Mouse (Mus musculus) CH12.LX (cell line): ENCODE data around the gene Rpl18. TPM values are rescaled to one million over a fixed set of nuclear protein-coding genes. Genes with fewer than 3 reads are reported as not detected.

Experiments
- DNase-seq: peaks from one replicate; pipeline ENCODE4 v3.0.0-alpha.2; 2013; ENCODE audit errors: extremely low read depth
- H3K27ac ChIP-seq: 2 replicates; pipeline ENCODE4 v1.5.1; 2012; ENCODE audit warnings: low read depth, mild to moderate bottlenecking, control low read depth, moderate library complexity; ENCODE audit not compliant: insufficient read depth
- H3K27me3 ChIP-seq: replicated peaks from 2 replicates; pipeline ENCODE3; 2012; ENCODE audit warnings: inconsistent platforms
- H3K36me3 ChIP-seq, 2 experiments: replicated peaks in 1 of 2; 2 replicates each; pipeline versions ENCODE3 to v1.6.1; 2012; ENCODE audit warnings: inconsistent platforms in 1 of 2, low read length in 1 of 2, mild to moderate bottlenecking in 1 of 2, mixed read lengths in 1 of 2, moderate library complexity in 1 of 2; ENCODE audit not compliant: control insufficient read depth in 1 of 2, insufficient read depth in 1 of 2
- H3K4me1 ChIP-seq, 2 experiments: 2 replicates each; pipeline ENCODE4 v1.6.1; 2012; ENCODE audit warnings: inconsistent platforms in 1 of 2, moderate library complexity in 1 of 2; ENCODE audit not compliant: insufficient read depth in 2 of 2, control insufficient read depth in 1 of 2
- H3K4me2 ChIP-seq: 2 replicates; pipeline ENCODE4 v1.6.1; 2012; ENCODE audit warnings: low read depth, mild to moderate bottlenecking, control low read depth; ENCODE audit not compliant: poor library complexity, insufficient read depth, severe bottlenecking
- H3K4me3 ChIP-seq, 3 experiments: fragments of 150-350 bp in 1 of 3; sonication (generic) in 1 of 3; replicated peaks in 1 of 3; 2 replicates each; pipeline versions ENCODE3 to v1.5.1; 2011 to 2012; ENCODE audit warnings: low read depth in 2 of 3, low read length in 2 of 3, mild to moderate bottlenecking in 2 of 3, moderate library complexity in 2 of 3, control low read depth in 1 of 3, improper control_type of control experiment in 1 of 3, inconsistent platforms in 1 of 3, mixed read lengths in 1 of 3; ENCODE audit not compliant: poor library complexity in 1 of 3
- H3K79me2 ChIP-seq: replicated peaks from 2 replicates; pipeline ENCODE4 v1.6.1; 2012; ENCODE audit warnings: mild to moderate bottlenecking, moderate library complexity; ENCODE audit not compliant: control insufficient read depth, poor library complexity, insufficient read depth, severe bottlenecking; ENCODE audit errors: extremely low read depth
- H3K9ac ChIP-seq: 2 replicates; pipeline ENCODE4 v1.6.1; 2012; ENCODE audit warnings: low read depth, mild to moderate bottlenecking, control low read depth, moderate library complexity; ENCODE audit not compliant: insufficient read depth
- H3K9me3 ChIP-seq: replicated peaks from 2 replicates; pipeline ENCODE3; 2012; ENCODE audit warnings: low read length, inconsistent platforms, mixed read lengths
- BHLHE40 ChIP-seq: IDR thresholded peaks from 2 replicates; pipeline ENCODE4 v1.6.1; 2011; ENCODE audit warnings: mild to moderate bottlenecking, low read depth, low read length, improper control_type of control experiment
- CHD1 ChIP-seq: IDR thresholded peaks from 2 replicates; pipeline ENCODE4 v1.6.1; 2012; ENCODE audit warnings: low read depth, low read length, improper control_type of control experiment, inconsistent platforms
- CTCF ChIP-seq, 2 experiments: IDR thresholded peaks in 1 of 2; conservative IDR thresholded peaks in 1 of 2; 2 replicates each; pipeline ENCODE4 v1.5.1; 2011 to 2012; ENCODE audit warnings: low read depth in 2 of 2, low read length in 2 of 2, improper control_type of control experiment in 1 of 2, inconsistent platforms in 1 of 2, mild to moderate bottlenecking in 1 of 2, moderate library complexity in 1 of 2
- E2F4 ChIP-seq: IDR thresholded peaks from 2 replicates; pipeline ENCODE4 v1.6.1; 2011; ENCODE audit warnings: low read depth, low read length, improper control_type of control experiment; ENCODE audit not compliant: insufficient replicate concordance
- ELF1 ChIP-seq: IDR thresholded peaks from 2 replicates; pipeline ENCODE4 v1.6.1; 2014; ENCODE audit warnings: low read depth, mild to moderate bottlenecking, inconsistent platforms, low read length, improper control_type of control experiment
- EP300 ChIP-seq: IDR thresholded peaks from 2 replicates; pipeline ENCODE4 v1.6.1; 2011; ENCODE audit warnings: low read length, improper control_type of control experiment
- GABPA ChIP-seq: IDR thresholded peaks from 2 replicates; pipeline ENCODE4 v1.6.1; 2012; ENCODE audit warnings: low read depth, low read length, improper control_type of control experiment, inconsistent platforms; ENCODE audit not compliant: insufficient replicate concordance
- HCFC1 ChIP-seq: IDR thresholded peaks from 2 replicates; pipeline ENCODE4 v1.6.1; 2012; ENCODE audit warnings: low read depth, mild to moderate bottlenecking, inconsistent platforms, low read length, improper control_type of control experiment
- JUN ChIP-seq: IDR thresholded peaks from 2 replicates; pipeline ENCODE4 v1.6.1; 2011; ENCODE audit warnings: low read depth, mild to moderate bottlenecking, low read length, improper control_type of control experiment, moderate library complexity; ENCODE audit not compliant: insufficient read depth
- KAT2A ChIP-seq: IDR thresholded peaks from 2 replicates; pipeline ENCODE4 v1.6.1; 2012; ENCODE audit warnings: low read length, improper control_type of control experiment, inconsistent platforms; ENCODE audit not compliant: insufficient replicate concordance
- MAX ChIP-seq: IDR thresholded peaks from 2 replicates; pipeline ENCODE4 v1.6.1; 2011; ENCODE audit warnings: low read length, improper control_type of control experiment
- MAZ ChIP-seq: IDR thresholded peaks from 2 replicates; pipeline ENCODE4 v1.6.1; 2012; ENCODE audit warnings: low read depth, mild to moderate bottlenecking, inconsistent platforms, low read length, improper control_type of control experiment, moderate library complexity
- MEF2A ChIP-seq: IDR thresholded peaks from 2 replicates; pipeline ENCODE4 v1.6.1; 2014; ENCODE audit warnings: low read depth, mild to moderate bottlenecking, inconsistent platforms, low read length, improper control_type of control experiment, borderline replicate concordance
- MXI1 ChIP-seq: IDR thresholded peaks from 2 replicates; pipeline ENCODE4 v1.6.1; 2011; ENCODE audit warnings: mild to moderate bottlenecking, low read depth, low read length, improper control_type of control experiment
- NELFE ChIP-seq: IDR thresholded peaks from 2 replicates; pipeline ENCODE4 v1.6.1; 2011; ENCODE audit warnings: low read depth, low read length, improper control_type of control experiment
- PAX5 ChIP-seq: IDR thresholded peaks from 2 replicates; pipeline ENCODE4 v1.6.1; 2012; ENCODE audit warnings: low read length, inconsistent platforms, mixed read lengths
- RAD21 ChIP-seq: IDR thresholded peaks from 2 replicates; pipeline ENCODE4 v1.6.1; 2011; ENCODE audit warnings: low read depth, mild to moderate bottlenecking, low read length, improper control_type of control experiment, moderate library complexity
- RCOR1 ChIP-seq: conservative IDR thresholded peaks from 2 replicates; pipeline ENCODE4 v1.6.1; 2012; ENCODE audit warnings: low read depth, mild to moderate bottlenecking, inconsistent platforms, low read length, improper control_type of control experiment
- SMC3 ChIP-seq: IDR thresholded peaks from 2 replicates; pipeline ENCODE4 v1.6.1; 2011; ENCODE audit warnings: low read depth, low read length, improper control_type of control experiment
- TBP ChIP-seq: conservative IDR thresholded peaks from 2 replicates; pipeline ENCODE4 v1.6.1; 2011; ENCODE audit warnings: low read depth, low read length, improper control_type of control experiment
- UBTF ChIP-seq: IDR thresholded peaks from 2 replicates; pipeline ENCODE4 v1.6.1; 2012; ENCODE audit warnings: low read depth, mild to moderate bottlenecking, inconsistent platforms, low read length, improper control_type of control experiment, moderate library complexity
- USF2 ChIP-seq: conservative IDR thresholded peaks from 2 replicates; pipeline ENCODE4 v1.6.1; 2011; ENCODE audit warnings: low read depth, low read length, improper control_type of control experiment
- ZKSCAN1 ChIP-seq: IDR thresholded peaks from 2 replicates; pipeline ENCODE4 v1.6.1; 2012; ENCODE audit warnings: low read depth, inconsistent platforms, low read length, improper control_type of control experiment, borderline replicate concordance
- ZMIZ1 ChIP-seq: IDR thresholded peaks from 2 replicates; pipeline ENCODE4 v1.6.1; 2012; ENCODE audit warnings: low read depth, mild to moderate bottlenecking, inconsistent platforms, low read length, improper control_type of control experiment
- ZNF384 ChIP-seq: IDR thresholded peaks from 2 replicates; pipeline ENCODE4 v1.6.1; 2012; ENCODE audit warnings: low read depth, low read length, improper control_type of control experiment, inconsistent platforms
- dilution Hi-C: fragments of 300-500 bp; cut with MboI; formaldehyde crosslinking; loops from 2 replicates; pipeline ENCODE4 v1.14.3; 2020; ENCODE audit warnings: low sequenced_read_pairs; ENCODE audit not compliant: extremely low pct_unique_long_range_greater_than_20kb, extremely low pct_ligation_motif_present
- in situ Hi-C: fragments of 300-500 bp; cut with MboI; formaldehyde crosslinking; loops from 3 replicates; pipeline ENCODE4 v1.14.3; 2019; ENCODE audit warnings: low sequenced_read_pairs, low pct_ligation_motif_present, low pct_unique_long_range_greater_than_20kb, mixed read lengths
- polyA plus RNA-seq: library from polyadenylated mRNA; unstranded; fragments of >175 nt; gene quantifications from 2 replicates; pipeline ENCODE4 v1.2.1, GENCODE M21; 2012; ENCODE audit warnings: low read depth; ENCODE audit not compliant: insufficient read length
- total RNA-seq, 2 experiments: library from RNA; depleted of rRNA; stranded (reverse); fragments of 300-350 nt in 1 of 2; fragments of >200 nt in 1 of 2; gene quantifications; 2 replicates each; pipeline ENCODE4 v1.2.3; 2012 to 2014

Gene Rpl18
- total and polyA plus RNA-seq, 3 experiments, result 2,393 to 3,766 (median 3,204) TPM

DNA sequence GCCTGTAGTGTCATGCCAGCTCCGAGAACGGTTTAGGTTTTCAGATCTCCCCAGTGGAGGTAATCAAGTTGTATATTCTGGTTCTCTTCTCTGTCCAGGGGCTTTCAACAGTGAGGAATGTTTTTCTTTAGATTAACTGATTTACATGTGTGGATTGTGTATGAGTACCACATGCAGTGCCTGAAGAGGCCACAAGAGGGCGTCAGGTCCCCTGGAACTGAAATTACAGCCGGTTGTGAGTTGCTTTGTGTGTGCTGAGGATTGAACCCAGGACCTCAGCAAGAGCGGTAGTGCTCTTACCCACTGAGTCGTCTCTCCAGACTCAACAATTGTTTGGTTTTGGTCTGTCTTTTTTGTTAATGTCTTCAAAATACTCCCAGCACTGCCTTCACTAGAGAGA, 31.3 kb downstream of the Rpl18 start:
- H3K36me3 ChIP-seq, result no peaks in the 10 kb centered on the region
- in situ Hi-C loops, result no loop called here

DNA sequence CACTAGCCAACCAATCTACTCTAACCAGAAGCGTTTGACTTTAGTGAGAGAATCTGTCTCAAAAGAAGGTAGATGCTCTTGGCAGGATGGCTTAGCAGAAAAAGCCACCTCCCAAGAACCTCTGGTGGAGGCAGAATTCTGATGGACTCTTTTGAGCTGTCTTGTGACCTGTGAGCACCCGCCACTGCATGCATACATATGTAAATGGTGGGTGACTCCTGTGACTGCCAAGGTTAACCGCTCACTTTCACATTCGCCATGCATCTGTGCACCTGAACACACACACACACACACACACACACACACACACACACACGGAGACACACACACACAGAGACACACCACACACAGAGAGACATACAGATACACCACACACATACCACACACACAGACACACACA, 32.2 kb downstream of the Rpl18 start:
- Histone ChIP-seq H3K27ac (no peak overlapping the region), H3K4me3 (no peak overlapping the region), H3K4me1 (peaks cover 6 to 7% of the 10 kb centered on the region in 2 experiments), H3K9ac (no peak overlapping the region), H3K4me2 (no peak overlapping the region), H3K9me3 (peaks cover 8% of the 10 kb centered on the region), H3K36me3 (no peaks in the 10 kb centered on the region), H3K27me3 (peaks cover 20% of the 10 kb centered on the region), H3K79me2 (no peaks in the 10 kb centered on the region)
- dilution Hi-C loops, result no loop called here
- in situ Hi-C loops, result no loop called here
- DNase-seq, result no peak
- TF ChIP-seq MXI1 (no peak), SMC3 (no peak), GABPA (no peak), HCFC1 (no peak), E2F4 (no peak), ZKSCAN1 (no peak), KAT2A (no peak)

More for the DNA sequence above, 31.3 kb downstream of the Rpl18 start:
- Histone ChIP-seq H3K27me3 (peaks cover 24% of the 10 kb centered on the region), H3K4me1 (peaks cover 12% of the 10 kb centered on the region in 2 experiments), H3K4me3 (no peak overlapping the region), H3K9me3 (peaks cover 8% of the 10 kb centered on the region), H3K4me2 (no peak overlapping the region), H3K27ac (no peak overlapping the region), H3K9ac (no peak overlapping the region), H3K79me2 (no peaks in the 10 kb centered on the region)
- no peak for DNase-seq
- dilution Hi-C loops, result no loop called here
- TF ChIP-seq SMC3 (peak; percentile 44), JUN (no peak), TBP (no peak), RAD21 (peak; percentile 37), CTCF (conservative IDR thresholded peaks at IDR 0.05 in 1 of 2, IDR thresholded peaks at IDR 0.05 in 1 of 2; ENCODE audit: low read depth in 2 of 2, low read length in 2 of 2) (peak; percentile 51 to 59; a peak in 3 of 4 replicates)

DNA sequence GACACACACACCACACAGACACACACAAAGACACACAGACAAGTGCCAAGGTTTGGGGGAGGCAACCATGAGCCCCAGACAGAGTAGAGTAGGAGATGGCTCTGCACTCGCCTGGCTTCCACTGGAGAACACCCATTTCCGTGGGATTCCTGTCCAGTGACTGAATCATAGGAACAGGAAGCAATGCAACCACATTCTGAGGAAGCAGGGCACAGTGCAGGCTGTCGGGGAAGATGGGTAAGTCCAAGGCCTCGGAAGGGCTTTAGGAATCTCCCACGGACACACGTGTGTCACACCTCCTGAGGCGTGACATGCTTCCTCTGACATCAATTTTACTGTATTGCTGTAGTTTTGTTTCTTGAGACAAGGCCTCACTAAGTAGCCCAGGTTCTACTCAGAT, 32.9 kb downstream of the Rpl18 start:
- Histone ChIP-seq H3K9ac (no peak overlapping the region), H3K4me3 (no peak overlapping the region), H3K79me2 (no peaks in the 10 kb centered on the region), H3K4me2 (no peak overlapping the region), H3K27me3 (peaks cover 21% of the 10 kb centered on the region), H3K4me1 (peaks cover 0 to 7% of the 10 kb centered on the region in 2 experiments; a peak in 2 of 4 replicates), H3K27ac (no peak overlapping the region), H3K9me3 (peaks cover 8% of the 10 kb centered on the region), H3K36me3 (no peaks in the 10 kb centered on the region)
- DNase-seq, result no peak
- in situ Hi-C loops (no loop called here), dilution Hi-C loops (no loop called here)
- TF ChIP-seq ZNF384 (no peak), GABPA (no peak), MAZ (no peak), PAX5 (no peak), NELFE (no peak), MEF2A (no peak), BHLHE40 (no peak), ZKSCAN1 (no peak), USF2 (no peak), ZMIZ1 (no peak), UBTF (no peak), MAX (no peak), SMC3 (no peak), CHD1 (no peak), RCOR1 (no peak), ELF1 (no peak), EP300 (no peak)
